Mouse (Mus musculus) small intestine, adult 2 months (tissue): ENCODE results near the gene Nol10. TPM values are rescaled to one million over a fixed set of nuclear protein-coding genes. Genes with fewer than 3 reads are reported as not detected.

ENCODE experiments used
- H3K27ac ChIP-seq: fragments of 200-500 bp; 2 replicates; pipeline ENCODE4 v1.5.1; 2012; ENCODE audit warnings: low read depth, low read length, control low read depth, inconsistent platforms; ENCODE audit not compliant: insufficient read depth
- H3K27me3 ChIP-seq: fragments of 200-500 bp; 2 replicates; pipeline ENCODE4 v1.6.1; 2012; ENCODE audit warnings: mild to moderate bottlenecking, moderate library complexity, low read length, inconsistent platforms; ENCODE audit not compliant: control insufficient read depth, insufficient read depth
- H3K36me3 ChIP-seq: fragments of 200-500 bp; 2 replicates; pipeline ENCODE4 v1.6.1; 2012; ENCODE audit warnings: mild to moderate bottlenecking, low read length, control low read depth, inconsistent platforms; ENCODE audit not compliant: control insufficient read depth, insufficient read depth
- H3K4me1 ChIP-seq: fragments of 200-500 bp; 2 replicates; pipeline ENCODE4 v1.6.1; 2012; ENCODE audit warnings: low read length, inconsistent platforms, mixed read lengths; ENCODE audit not compliant: control insufficient read depth, insufficient read depth, insufficient read length
- H3K4me3 ChIP-seq: fragments of 200-500 bp; 2 replicates; pipeline ENCODE4 v1.5.1; 2012; ENCODE audit warnings: low read depth, mild to moderate bottlenecking, control low read depth, inconsistent platforms, low read length, moderate library complexity
- CTCF ChIP-seq: fragments of 200-500 bp; IDR thresholded peaks from 2 replicates; pipeline ENCODE4 v1.5.1; 2012; ENCODE audit warnings: low read depth, mild to moderate bottlenecking, control low read depth, inconsistent platforms, low read length, moderate library complexity, mixed read lengths; ENCODE audit not compliant: insufficient replicate concordance, insufficient read length; ENCODE audit errors: extremely low read depth
- POLR2A ChIP-seq: fragments of 200-500 bp; IDR thresholded peaks from 2 replicates; pipeline ENCODE4 v1.6.1; 2012; ENCODE audit warnings: low read depth, mild to moderate bottlenecking, control low read depth, inconsistent platforms, low read length, moderate library complexity
- WGBS: fragments of 180-500 bp; shearing (Covaris S2); methylation state at CpG from one replicate; pipeline ENCODE4 v1.1.7; 2018; 5-methylcytosine and 5-hydroxymethylcytosine counted together
- polyA plus RNA-seq: library from polyadenylated mRNA; depleted of rRNA; stranded (reverse); fragments of >200 nt; gene quantifications from 2 replicates; pipeline ENCODE4 v1.2.3, GENCODE M21; 2012; rRNA removed

The Nol10 gene
- polyA plus RNA-seq, 1 experiment = 1.3 TPM

GRCm38 (mm10) chr12:17471405-17471804, 123.1 kb downstream of the Nol10 start:
- Histone ChIP-seq H3K4me3 (no peak overlapping the region), H3K27ac (no peak overlapping the region), H3K27me3 (no peaks in the 10 kb centered on the region), H3K36me3 (no peaks in the 10 kb centered on the region), H3K4me1 (peaks cover 13% of the 10 kb centered on the region; the same call in 1 of the 2 replicates)
- TF ChIP-seq CTCF (no peak), POLR2A (no peak)
- 83% methylated on average over 1 of the region's 1 CpGs for WGBS

- H3K27me3 ChIP-seq = no peaks in the 10 kb centered on the region
- peaks cover 13% of the 10 kb centered on the region; the same call in 1 of the 2 replicates for H3K4me1 ChIP-seq
- H3K36me3 ChIP-seq = no peaks in the 10 kb centered on the region
- TF ChIP-seq POLR2A (no peak), CTCF (no peak)
- 86% methylated on average over 3 of the region's 3 CpGs for WGBS
- no peak overlapping the region for H3K4me3 ChIP-seq
- H3K27ac ChIP-seq = no peak overlapping the region
Observed at GRCm38 (mm10) chr12:17473128-17473527, 124.9 kb downstream of the Nol10 start.

GRCm38 (mm10) chr12:17473862-17474261, 125.6 kb downstream of the Nol10 start:
- peaks cover 13% of the 10 kb centered on the region; the same call in 1 of the 2 replicates for H3K4me1 ChIP-seq
- H3K27ac ChIP-seq = no peak overlapping the region
- TF ChIP-seq CTCF = no peak
- TF ChIP-seq POLR2A = no peak
- no peak overlapping the region for H3K4me3 ChIP-seq
- no peaks in the 10 kb centered on the region for H3K36me3 ChIP-seq
- no peaks in the 10 kb centered on the region for H3K27me3 ChIP-seq
- WGBS = 86% methylated on average over 3 of the region's 3 CpGs

GRCm38 (mm10) chr12:17474681-17475080, 126.4 kb downstream of the Nol10 start:
- no peak for TF ChIP-seq CTCF
- TF ChIP-seq POLR2A = no peak
- no peak overlapping the region for H3K27ac ChIP-seq
- no peaks in the 10 kb centered on the region for H3K36me3 ChIP-seq
- 71% methylated on average over 4 of the region's 4 CpGs for WGBS
- no peak overlapping the region for H3K4me3 ChIP-seq
- H3K27me3 ChIP-seq = no peaks in the 10 kb centered on the region
- peaks cover 8% of the 10 kb centered on the region; the same call in 1 of the 2 replicates for H3K4me1 ChIP-seq

GRCm38 (mm10) chr12:17475146-17475545, 126.9 kb downstream of the Nol10 start:
- no peaks in the 10 kb centered on the region for H3K36me3 ChIP-seq
- 83% methylated on average over 4 of the region's 4 CpGs for WGBS
- H3K27me3 ChIP-seq = no peaks in the 10 kb centered on the region
- no peak for TF ChIP-seq CTCF
- no peak for TF ChIP-seq POLR2A
- H3K4me3 ChIP-seq = no peak overlapping the region
- H3K4me1 ChIP-seq = peaks cover 3% of the 10 kb centered on the region; the same call in 1 of the 2 replicates
- H3K27ac ChIP-seq = no peak overlapping the region

DNA sequence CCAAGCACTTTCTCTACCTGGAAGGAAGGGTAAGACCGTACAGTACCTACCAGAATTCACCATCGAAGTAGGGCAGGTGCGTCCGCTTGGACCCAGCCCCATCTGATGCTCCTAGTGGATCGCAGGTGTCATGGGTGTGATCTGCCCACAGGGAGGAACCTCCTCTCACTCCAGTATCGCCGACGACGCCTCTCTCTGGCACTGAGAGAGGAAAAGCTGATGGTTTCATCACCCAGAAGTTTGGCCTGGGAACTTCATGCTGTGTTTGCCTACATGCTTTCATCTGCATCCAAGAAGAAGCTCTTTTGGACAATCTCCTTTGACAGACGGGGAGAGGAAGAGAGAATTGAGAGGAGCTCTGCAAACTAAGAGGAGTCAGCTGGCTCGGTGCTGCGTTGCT, 129.9 kb downstream of the Nol10 start:
- Histone ChIP-seq H3K36me3 (no peaks in the 10 kb centered on the region), H3K4me3 (no peak overlapping the region), H3K27ac (no peak overlapping the region), H3K4me1 (no peaks in the 10 kb centered on the region), H3K27me3 (no peaks in the 10 kb centered on the region)
- WGBS = 79% methylated on average over 12 of the region's 12 CpGs
- no peak for TF ChIP-seq POLR2A
- no peak for TF ChIP-seq CTCF

- WGBS = 83% methylated on average over 2 of the region's 2 CpGs
- Histone ChIP-seq H3K4me3 (no peak overlapping the region), H3K4me1 (no peaks in the 10 kb centered on the region), H3K27ac (no peak overlapping the region), H3K36me3 (no peaks in the 10 kb centered on the region), H3K27me3 (no peaks in the 10 kb centered on the region)
- no peak for TF ChIP-seq POLR2A
- TF ChIP-seq CTCF = no peak
Observed at GRCm38 (mm10) chr12:17478856-17479255, 130.6 kb downstream of the Nol10 start.

Other genes starting within 250 kb of the Nol10 start
- gene Kcnf1, start 171.6 kb upstream of the Nol10 start, polyA plus RNA-seq = 2.0 and 2.5 TPM in 2 replicates
- 16.4 and 19.6 TPM in 2 replicates for gene Pdia6, start 81.9 kb upstream of the Nol10 start, polyA plus RNA-seq
- gene Atp6v1c2, start 19.1 kb upstream of the Nol10 start, polyA plus RNA-seq = not detected in 2 replicates
- 35.0 and 113 TPM in 2 replicates for gene Odc1, start 196.3 kb downstream of the Nol10 start, polyA plus RNA-seq